Mouse (Mus musculus) ovary, adult 2 months (tissue): ENCODE measurements around the gene Llcfc1. TPM values are rescaled to one million over a fixed set of nuclear protein-coding genes. Genes with fewer than 3 reads are reported as not detected.

Source experiments
- polyA plus RNA-seq: library from polyadenylated mRNA; depleted of rRNA; stranded (reverse); fragments of >200 nt; gene quantifications from 2 replicates; pipeline ENCODE4 v1.2.3, GENCODE M21; 2012; rRNA removed

Gene Llcfc1
- polyA plus RNA-seq, result not detected in 2 replicates

GRCm38 (mm10) chr6:41684131-41684530 lies at the start of gene Llcfc1:
Gene Llcfc1, plus strand, starts transcription at chr6:41684431.

DNA sequence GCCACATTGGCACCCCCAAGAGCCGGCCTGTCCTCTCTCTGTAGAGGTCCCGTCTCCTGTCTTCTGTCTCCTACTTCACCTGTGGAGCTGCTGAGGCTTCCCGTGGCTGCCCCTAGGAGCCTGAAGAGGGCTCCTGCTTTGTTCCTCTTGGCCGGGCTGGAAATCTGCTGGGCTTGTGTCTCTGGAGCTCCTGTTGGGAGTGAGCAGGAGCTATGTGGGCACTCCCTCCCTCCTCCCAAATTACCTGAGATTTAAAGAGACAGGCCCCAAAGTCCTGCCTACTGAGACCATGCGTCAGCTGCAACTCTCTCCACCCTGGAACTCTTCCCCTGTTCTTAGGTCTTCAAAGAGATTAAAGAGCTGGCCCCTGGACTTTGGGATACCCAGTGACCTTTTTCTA lies 48.1 kb upstream of the Llcfc1 start, which contains the start of gene Trpv6:
Gene Trpv6, minus strand, starts transcription at position 228 of the 400 bp plus-strand sequence.

DNA sequence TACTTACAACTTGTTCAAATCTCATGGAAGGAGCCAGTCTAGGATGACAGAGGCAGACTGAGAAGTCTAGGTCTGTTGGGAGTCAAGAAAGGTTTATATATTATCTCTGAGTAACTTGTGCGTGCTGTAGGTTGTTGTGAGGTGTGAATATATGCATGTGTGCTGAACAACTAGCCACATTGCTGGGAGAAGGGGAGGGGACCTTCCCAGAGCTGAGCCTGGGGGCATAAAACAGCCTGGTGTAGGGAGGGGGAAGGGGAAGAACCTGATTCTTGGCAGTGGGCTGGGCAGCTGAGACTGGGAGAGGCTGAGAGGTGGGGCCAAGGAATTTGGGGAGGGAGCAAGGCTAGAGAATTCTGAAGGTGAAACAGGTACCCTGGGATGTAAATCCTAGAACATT lies 3.6 kb upstream of the Llcfc1 start, which contains the start of gene Trpv5:
Gene Trpv5, minus strand, starts transcription at position 101 of the 400 bp plus-strand sequence.

GRCm38 (mm10) chr6:41704123-41704522 lies 19.9 kb downstream of the Llcfc1 start, which contains the start of gene Kel:
Gene Kel, minus strand, starts transcription at chr6:41704339.

Other genes with a start within 250 kb of the Llcfc1 start
- gene Gm10334, start 238.3 kb upstream of the Llcfc1 start, polyA plus RNA-seq, result not detected in 2 replicates
- gene Prss1, start 225.5 kb upstream of the Llcfc1 start, polyA plus RNA-seq, result not detected in 2 replicates
- gene Prss2, start 162.6 kb upstream of the Llcfc1 start, polyA plus RNA-seq, result 1.4 and 5.8 TPM in 2 replicates
- 40.8 and 41.1 TPM in 2 replicates for gene Ephb6, start 78.9 kb upstream of the Llcfc1 start, polyA plus RNA-seq
- 5.2 and 6.3 TPM in 2 replicates for gene Trpv6, start 48.0 kb upstream of the Llcfc1 start, polyA plus RNA-seq
- gene Trpv5, start 3.7 kb upstream of the Llcfc1 start, polyA plus RNA-seq, result not detected in 2 replicates
- not detected in 2 replicates for gene Kel, start 19.9 kb downstream of the Llcfc1 start, polyA plus RNA-seq
- not detected in 2 replicates for gene Olfr459, start 90.7 kb downstream of the Llcfc1 start, polyA plus RNA-seq
- not detected in 2 replicates for gene Pip, start 163.1 kb downstream of the Llcfc1 start, polyA plus RNA-seq
- gene Sval2, start 168.6 kb downstream of the Llcfc1 start, polyA plus RNA-seq, result not detected in 2 replicates